8 mouse cellular contexts compared by ENCODE assay signal in the genomic region with DNA sequence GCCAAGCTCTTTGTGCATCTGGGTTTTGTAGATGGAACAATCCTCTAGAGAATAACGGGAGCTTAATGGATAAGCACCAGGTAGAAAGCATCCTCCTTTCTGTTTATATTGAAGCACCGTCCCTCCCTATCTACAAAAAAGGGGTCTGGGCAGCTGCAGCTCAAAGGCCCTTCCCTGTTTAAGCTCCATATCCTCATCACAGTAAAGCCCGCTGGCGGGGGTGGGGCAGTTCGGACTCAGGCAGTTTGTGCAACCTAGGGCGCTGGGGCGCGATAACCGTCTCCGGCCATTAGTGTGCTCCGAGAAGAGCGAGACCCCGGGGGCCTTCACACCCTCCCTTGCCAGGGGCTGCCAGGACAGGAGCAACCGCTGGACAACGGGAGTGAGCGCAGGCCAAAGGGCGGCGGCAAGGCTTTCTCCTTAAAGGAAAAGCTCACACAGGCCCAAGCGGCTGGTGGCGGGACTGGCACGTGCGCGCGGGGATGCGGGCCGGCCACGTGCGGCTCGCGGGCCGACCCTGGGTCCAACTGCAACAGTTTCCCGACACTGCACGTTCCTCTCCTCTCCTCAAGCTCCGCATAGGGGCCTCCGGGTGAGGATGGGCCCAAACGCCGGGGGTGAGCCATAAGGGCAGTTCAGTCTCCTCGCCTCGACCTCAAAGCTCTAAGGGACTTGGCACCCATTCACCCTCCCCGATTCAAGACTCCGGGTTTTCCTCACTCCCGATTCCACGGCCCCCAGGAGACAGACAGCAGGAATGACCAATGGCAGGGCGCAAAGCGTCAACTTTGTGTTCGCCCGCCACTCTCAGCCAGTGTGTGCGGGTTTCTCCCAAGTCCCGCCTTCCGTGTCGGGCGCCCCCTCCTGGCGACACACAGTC. TPM values are rescaled to one million over a fixed set of nuclear protein-coding genes. Genes with fewer than 3 reads are reported as not detected.
DNase-seq lines count a peak whose midpoint lies in the region; ATAC-seq and TF ChIP-seq lines count a peak whose summit lies in the region.

No protein-coding gene starts in this region.

- peak; percentile 80 for TF ChIP-seq CTCF in cortical plate, adult 2 months (IDR thresholded peaks at IDR 0.05; ENCODE audit: extremely low read depth, insufficient read depth, low read length)

- TF ChIP-seq POLR2A in cortical plate, adult 2 months (IDR thresholded peaks at IDR 0.05; ENCODE audit: extremely low read depth, insufficient read depth, low read length), result peak; percentile 57; the same call in 1 of the 2 replicates

- peaks cover 12% of the 10 kb centered on the region for H3K36me3 ChIP-seq in megakaryocyte, embryonic 14.5 days (replicated peaks; ENCODE audit: low read length)

- no peaks in the 10 kb centered on the region for H3K27me3 ChIP-seq in megakaryocyte, embryonic 14.5 days (replicated peaks)

- DNase-seq in gastrocnemius, adult 8-10 months (ENCODE audit: low spot score in 2 of 2), result peak; percentile 99
- DNase-seq in hindlimb bud, embryonic 11.5 days (ENCODE audit: extremely low spot score, low read depth, low spot score), result peak; percentile 97
- DNase-seq in left cerebral cortex, adult 8-10 months (ENCODE audit: low spot score in 2 of 2), result peak; percentile 99 to 100
- DNase-seq in right cerebral cortex, postnatal 14 days, result peak; percentile 100
- DNase-seq in urinary bladder, postnatal 36 days (ENCODE audit: low spot score in 2 of 2), result peak; percentile 99 to 100

- H3K27ac ChIP-seq in cortical plate, adult 2 months (ENCODE audit: insufficient read depth, low read length), result peak overlapping the region; percentile 100

- H3K9me3 ChIP-seq in megakaryocyte, embryonic 14.5 days, result no peaks in the 10 kb centered on the region

- peaks cover 1% of the 10 kb centered on the region; the same call in 1 of the 2 replicates for H3K4me1 ChIP-seq in cortical plate, adult 2 months (ENCODE audit: control insufficient read depth, insufficient read depth, low read length)
- H3K4me1 ChIP-seq in megakaryocyte, embryonic 14.5 days, result peaks cover 59% of the 10 kb centered on the region

- peak overlapping the region; percentile 41 for H3K4me3 ChIP-seq in cortical plate, adult 2 months (ENCODE audit: insufficient read depth, low read length)
- peak overlapping the region; percentile 99 for H3K4me3 ChIP-seq in megakaryocyte, embryonic 14.5 days (replicated peaks)

- peak; percentile 36 for ATAC-seq in activated CD4-positive, CD25-positive, alpha-beta regulatory T cell, adult 4 months

RNA-seq across cellular contexts. Expression of a gene that starts 1.7 kb away (rescaled TPM):
- 1,000 to 10,000 TPM; 2,967 to 3,416 TPM for polyA plus RNA-seq in activated CD4-positive, CD25-positive, alpha-beta regulatory T cell, adult 4 months (2017; shearing (Covaris generic))
- 548 and 595 TPM in 2 replicates for polyA plus RNA-seq in cortical plate, adult 2 months (2012; rRNA removed)
- total RNA-seq in gastrocnemius, adult 8-10 months (2022), result 10 to 100 TPM; 50.9 to 76.9 (median 67.7) TPM
- 100 to 1,000 TPM; 407 to 432 (median 416) TPM for total RNA-seq in left cerebral cortex, adult 8-10 months (2022)
- 6,261 and 14,151 TPM in 2 replicates for polyA plus RNA-seq in megakaryocyte, embryonic 14.5 days (2012; ENCODE audit: insufficient read depth, low replicate concordance)

RNA-seq across cellular contexts. Expression of a gene that starts 57.6 kb away (rescaled TPM):
- 10 to 100 TPM; 17.1 to 22.3 TPM for polyA plus RNA-seq in activated CD4-positive, CD25-positive, alpha-beta regulatory T cell, adult 4 months (2017; shearing (Covaris generic))
- polyA plus RNA-seq in cortical plate, adult 2 months (2012; rRNA removed), result 72.4 and 74.9 TPM in 2 replicates
- 10 to 100 TPM; 24.5 to 33.4 (median 26.8) TPM for total RNA-seq in gastrocnemius, adult 8-10 months (2022)
- total RNA-seq in left cerebral cortex, adult 8-10 months (2022), result 10 to 100 TPM; 48.3 to 59.9 (median 53.5) TPM
- 24.8 and 45.8 TPM in 2 replicates for polyA plus RNA-seq in megakaryocyte, embryonic 14.5 days (2012; ENCODE audit: insufficient read depth, low replicate concordance)

RNA-seq across cellular contexts. Expression of a gene that starts 57.8 kb away (rescaled TPM):
- polyA plus RNA-seq in activated CD4-positive, CD25-positive, alpha-beta regulatory T cell, adult 4 months (2017; shearing (Covaris generic)), result 10 to 100 TPM; 13.9 to 18.2 TPM
- polyA plus RNA-seq in cortical plate, adult 2 months (2012; rRNA removed), result 36.5 and 38.7 TPM in 2 replicates
- total RNA-seq in gastrocnemius, adult 8-10 months (2022), result 10 to 100 TPM in 3 of 4 experiments, 1 to 10 TPM in 1; 9.6 to 10.5 (median 10.3) TPM
- 10 to 100 TPM; 17.0 to 24.9 (median 22.3) TPM for total RNA-seq in left cerebral cortex, adult 8-10 months (2022)
- polyA plus RNA-seq in megakaryocyte, embryonic 14.5 days (2012; ENCODE audit: insufficient read depth, low replicate concordance), result 16.3 and 36.3 TPM in 2 replicates

Comparison
In these comparisons a context has a peak if more than half of its experiments do, and no peak if none do; other contexts are left out.
1. Peak in every context shown above with its lines: DNase-seq, ATAC-seq, H3K4me3 ChIP-seq and H3K27ac ChIP-seq.